ENCODE assay signal across 8 mouse cellular contexts in genomic region chr17:25844396-25844901, GRCm38 (mm10). TPM values are rescaled to one million over a fixed set of nuclear protein-coding genes. Genes with fewer than 3 reads are reported as not detected.
DNase-seq lines count a peak whose midpoint lies in the region; ATAC-seq and TF ChIP-seq lines count a peak whose summit lies in the region.

Rhot2 (minus strand) TSS chr17:25844851.

- peak within 1 kb of the TSS; percentile 88 to 93 for H3K4me3 ChIP-seq in ES-E14 (ENCODE audit: insufficient read depth in 1 of 2, low read depth in 1 of 2, low read length in 2 of 2, poor library complexity in 1 of 2, severe bottlenecking in 1 of 2)
- peak within 1 kb of the TSS; percentile 87 for H3K4me3 ChIP-seq in forebrain, embryonic 16.5 days (replicated peaks; ENCODE audit: low read length)
- peak within 1 kb of the TSS; percentile 77 for H3K4me3 ChIP-seq in lung, embryonic 15.5 days

- WGBS in forebrain, embryonic 16.5 days = 1% methylated on average over 21 of the region's 21 CpGs
- under 1% methylated on average over 21 of the region's 21 CpGs for WGBS in lung, embryonic 15.5 days

- peak; percentile 98 for ATAC-seq in forebrain, embryonic 16.5 days
- ATAC-seq in lung, embryonic 15.5 days (ENCODE audit: borderline replicate concordance, extremely low read depth, low FRiP score, low TSS enrichment) = peak; percentile 94

- H3K4me2 ChIP-seq in forebrain, embryonic 16.5 days (ENCODE audit: low read length) = peak within 1 kb of the TSS; percentile 89
- H3K4me2 ChIP-seq in lung, embryonic 15.5 days = peak within 1 kb of the TSS; percentile 82

- H3K27me3 ChIP-seq in forebrain, embryonic 16.5 days (replicated peaks; ENCODE audit: control insufficient read depth, insufficient read depth, low read length) = no peaks in the 10 kb centered on the region
- H3K27me3 ChIP-seq in lung, embryonic 15.5 days = no peaks in the 10 kb centered on the region

- no peaks in the 10 kb centered on the region for H3K9me3 ChIP-seq in ES-E14 (ENCODE audit: control insufficient read depth, insufficient read depth, low read depth, low read length)
- no peaks in the 10 kb centered on the region for H3K9me3 ChIP-seq in forebrain, embryonic 16.5 days (ENCODE audit: control insufficient read depth, low read length)
- no peaks in the 10 kb centered on the region for H3K9me3 ChIP-seq in lung, embryonic 15.5 days

- in situ Hi-C loops in ES-E14 (cut with MboI; ENCODE audit: low sequenced_read_pairs in 2 of 2, unreplicated experiment in 2 of 2) = no loop called here

- H3K27ac ChIP-seq in ES-E14 (ENCODE audit: insufficient read depth, low read depth, low read length, poor library complexity, severe bottlenecking) = peak within 1 kb of the TSS; percentile 22; the same call in 1 of the 2 replicates
- H3K27ac ChIP-seq in forebrain, embryonic 16.5 days (ENCODE audit: low read length) = peak within 1 kb of the TSS; percentile 66
- peak within 1 kb of the TSS; percentile 80 for H3K27ac ChIP-seq in lung, embryonic 15.5 days

- peaks cover 2 to 6% of the 10 kb centered on the region in 2 experiments; a peak in 1 of 4 replicates for H3K4me1 ChIP-seq in ES-E14 (ENCODE audit: control insufficient read depth in 2 of 2, insufficient read depth in 2 of 2, low read length in 2 of 2, poor library complexity in 1 of 2)
- H3K4me1 ChIP-seq in forebrain, embryonic 16.5 days (replicated peaks; ENCODE audit: control insufficient read depth, insufficient read depth, low read length) = peaks cover 16% of the 10 kb centered on the region
- H3K4me1 ChIP-seq in lung, embryonic 15.5 days = peaks cover 15% of the 10 kb centered on the region

- peak within 1 kb of the TSS; percentile 94 for H3K9ac ChIP-seq in ES-E14 (ENCODE audit: insufficient read depth, low read depth, low read length, poor library complexity, severe bottlenecking)
- H3K9ac ChIP-seq in forebrain, embryonic 16.5 days (replicated peaks; ENCODE audit: low read depth, low read length) = peak within 1 kb of the TSS; percentile 78
- H3K9ac ChIP-seq in lung, embryonic 15.5 days = peak within 1 kb of the TSS; percentile 78

- intact Hi-C loops in heart, postnatal 36 days (cut with DNase I) = loop anchor here (2.0 kb wide), 1 partner anchor 24 kb away; the partner anchor contains the start of gene Mcrip2

- H3K36me3 ChIP-seq in ES-E14 (ENCODE audit: control insufficient read depth, insufficient read depth, low read length, poor library complexity, severe bottlenecking) = peaks cover 37% of the 10 kb centered on the region
- peaks cover 20% of the 10 kb centered on the region for H3K36me3 ChIP-seq in forebrain, embryonic 16.5 days (ENCODE audit: control insufficient read depth, insufficient read depth)
- peaks cover 42% of the 10 kb centered on the region for H3K36me3 ChIP-seq in lung, embryonic 15.5 days

- DNase-seq in ES-E14 (ENCODE audit: low read depth, low spot score) = peak; percentile 83
- peak; percentile 95 for DNase-seq in cerebellum, adult 11-12 months
- DNase-seq in heart, postnatal 36 days = peak; percentile 93 to 95
- peak; percentile 92 to 94 for DNase-seq in layer of hippocampus, adult 8-10 months (ENCODE audit: low spot score in 2 of 2)
- peak; percentile 94 for DNase-seq in ovary, adult 18-20 months (ENCODE audit: low spot score)
- DNase-seq in thymus, postnatal 0 days (ENCODE audit: low spot score) = peak; percentile 97

TF ChIP-seq in ES-E14, 5 proteins besides CTCF, POLR2A, EP300 and RAD21:
- TF ChIP-seq HCFC1 (IDR thresholded peaks at IDR 0.05; ENCODE audit: borderline replicate concordance, insufficient read depth, low read length) (no peak), CHD2 (IDR thresholded peaks at IDR 0.05; ENCODE audit: low read depth, low read length) (no peak), ZNF384 (IDR thresholded peaks at IDR 0.05; ENCODE audit: low read depth, low read length) (no peak), ZC3H11A (IDR thresholded peaks at IDR 0.05; ENCODE audit: borderline replicate concordance, low read depth, low read length) (no peak), MAFK (IDR thresholded peaks at IDR 0.05; ENCODE audit: insufficient read depth, low read depth, low read length) (no peak)

RNA-seq across cellular contexts. Expression of gene Rhot2, which starts in this region (rescaled TPM):
- 36.8 and 52.6 TPM in 2 replicates for total RNA-seq in ES-E14 (2012; rRNA removed)
- polyA plus RNA-seq in forebrain, embryonic 16.5 days (2015; fragmentation: Nextera tagmentation; extraction: Ambion mirVana) = 15.8 and 20.3 TPM in 2 replicates
- 100 to 1,000 TPM; 110 to 115 TPM for total RNA-seq in heart, postnatal 36 days (2021)
- 100 to 1,000 TPM in 1 of 4 experiments, 10 to 100 TPM in 3; 81.2 to 107 (median 93.1) TPM for total RNA-seq in layer of hippocampus, adult 8-10 months (2022)
- polyA plus RNA-seq in lung, embryonic 15.5 days (2015; fragmentation: Nextera tagmentation; extraction: Ambion mirVana) = 20.1 and 20.6 TPM in 2 replicates
- 19.7 and 22.6 TPM in 2 replicates for polyA plus RNA-seq in thymus, postnatal 0 days (2015; fragmentation: Nextera tagmentation; extraction: Ambion mirVana)

Comparison
In these comparisons a context has a peak if more than half of its experiments do, and no peak if none do; other contexts are left out.
1. Peak in every context shown above with its lines: DNase-seq, ATAC-seq, H3K4me3 ChIP-seq and H3K27ac ChIP-seq.
2. H3K27ac ChIP-seq: peak in every context shown above with its lines; median percentile 80 in lung, embryonic 15.5 days; 66 in forebrain, embryonic 16.5 days; 22 in ES-E14.